Mouse (Mus musculus): Measurements from ENCODE around the gene Slc24a3. TPM values are rescaled to one million over a fixed set of nuclear protein-coding genes. Genes with fewer than 3 reads are reported as not detected.

Gene Slc24a3
- polyA plus RNA-seq, 1 experiment from 2014 or later: 2.5 TPM

GRCm38 (mm10) chr2:145515956-145516355 lies 348.4 kb downstream of the Slc24a3 start:
- no peaks in the 10 kb centered on the region for H3K9me3 ChIP-seq
- 96% methylated on average over 4 of the region's 4 CpGs for WGBS
- no peak for ATAC-seq (ENCODE audit: low FRiP score)
- no peaks in the 10 kb centered on the region for H3K4me1 ChIP-seq
- H3K27me3 ChIP-seq: no peaks in the 10 kb centered on the region
- H3K27ac ChIP-seq: no peak overlapping the region
- H3K4me2 ChIP-seq: no peak overlapping the region
- H3K4me3 ChIP-seq (replicated peaks): no peak overlapping the region
- H3K36me3 ChIP-seq (replicated peaks): no peaks in the 10 kb centered on the region
- H3K9ac ChIP-seq: no peak overlapping the region

DNA sequence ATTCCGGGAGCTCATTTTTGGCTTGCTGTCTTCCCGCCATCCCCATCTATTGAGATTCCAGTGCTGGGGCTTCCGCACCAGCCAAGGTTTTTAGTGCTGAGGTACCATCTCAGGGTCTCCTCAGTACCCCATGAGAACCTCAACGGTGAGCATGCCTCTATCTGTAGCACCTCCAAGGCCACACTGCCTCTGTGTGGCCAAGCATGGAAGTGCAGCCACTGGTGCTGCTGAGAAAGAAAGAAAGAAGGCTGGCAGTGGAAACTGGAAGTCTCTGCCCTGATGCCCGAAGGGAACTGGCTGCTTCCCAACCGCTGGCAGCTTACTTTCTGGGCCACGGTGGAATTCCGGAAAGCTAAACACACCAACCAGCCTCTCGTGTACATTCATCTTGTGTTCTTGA lies 349.8 kb downstream of the Slc24a3 start:
- Histone ChIP-seq H3K4me3 (replicated peaks) (no peak overlapping the region), H3K4me1 (no peaks in the 10 kb centered on the region), H3K4me2 (no peak overlapping the region), H3K36me3 (replicated peaks) (no peaks in the 10 kb centered on the region), H3K9me3 (no peaks in the 10 kb centered on the region), H3K27me3 (no peaks in the 10 kb centered on the region), H3K9ac (no peak overlapping the region), H3K27ac (no peak overlapping the region)
- peak; percentile 75 for ATAC-seq (ENCODE audit: low FRiP score)
- WGBS: 62% methylated on average over 9 of the region's 9 CpGs

- Histone ChIP-seq H3K4me2 (no peak overlapping the region), H3K4me1 (no peaks in the 10 kb centered on the region), H3K4me3 (replicated peaks) (no peak overlapping the region), H3K27ac (no peak overlapping the region), H3K27me3 (no peaks in the 10 kb centered on the region), H3K36me3 (replicated peaks) (no peaks in the 10 kb centered on the region), H3K9me3 (no peaks in the 10 kb centered on the region), H3K9ac (no peak overlapping the region)
- 69% methylated on average over 3 of the region's 3 CpGs for WGBS
- no peak for ATAC-seq (ENCODE audit: low FRiP score)
Measured at GRCm38 (mm10) chr2:145522017-145522416, 354.5 kb downstream of the Slc24a3 start.

DNA sequence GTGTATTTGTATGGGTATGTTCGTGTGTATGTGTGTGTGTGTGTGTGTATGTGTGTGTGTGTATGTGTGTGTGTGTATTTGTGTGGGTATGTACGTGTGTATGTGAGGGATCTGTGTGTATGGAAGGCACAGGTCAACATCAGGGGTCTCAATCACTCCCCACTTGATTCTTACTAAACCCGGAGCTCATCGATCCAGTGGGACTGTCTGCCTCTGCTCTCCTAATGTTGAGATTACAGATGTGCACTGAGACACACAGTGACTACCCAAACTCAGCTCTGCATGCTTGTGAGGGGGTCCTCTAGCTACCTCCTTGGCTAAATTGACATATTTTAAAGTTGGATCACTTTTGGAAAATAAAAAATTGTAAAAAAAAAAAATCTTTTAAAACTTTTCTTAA lies 355.8 kb downstream of the Slc24a3 start:
- Histone ChIP-seq H3K36me3 (replicated peaks) (no peaks in the 10 kb centered on the region), H3K4me2 (no peak overlapping the region), H3K27me3 (no peaks in the 10 kb centered on the region), H3K9me3 (no peaks in the 10 kb centered on the region), H3K4me3 (replicated peaks) (no peak overlapping the region), H3K4me1 (no peaks in the 10 kb centered on the region), H3K9ac (no peak overlapping the region), H3K27ac (no peak overlapping the region)
- WGBS: 82% methylated on average over 4 of the region's 4 CpGs
- ATAC-seq (ENCODE audit: low FRiP score): no peak

DNA sequence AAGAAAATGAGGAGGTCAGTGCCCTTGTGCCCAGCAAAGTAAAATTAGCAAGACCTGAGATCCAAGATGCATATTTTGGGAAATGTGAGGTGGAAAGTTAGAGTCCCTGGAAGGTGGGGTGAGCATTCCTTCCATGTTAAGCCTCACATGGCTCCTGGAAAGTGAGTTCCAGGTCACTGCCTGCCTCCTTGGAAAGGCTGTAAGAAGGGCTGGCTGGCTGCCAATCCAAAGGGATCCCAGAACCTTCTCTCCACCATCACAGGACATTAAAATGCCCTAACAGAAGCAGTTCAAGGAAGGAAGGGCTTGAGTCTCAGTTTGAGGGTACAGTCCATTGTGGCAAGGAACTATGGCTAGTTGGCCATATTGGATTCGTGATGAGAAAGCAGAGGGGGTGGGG lies 359.6 kb downstream of the Slc24a3 start:
- 90% methylated on average over 1 of the region's 1 CpGs for WGBS
- H3K9ac ChIP-seq: no peak overlapping the region
- H3K4me1 ChIP-seq: no peaks in the 10 kb centered on the region
- no peak overlapping the region for H3K4me2 ChIP-seq
- no peaks in the 10 kb centered on the region for H3K27me3 ChIP-seq
- no peak overlapping the region for H3K4me3 ChIP-seq (replicated peaks)
- no peak for ATAC-seq (ENCODE audit: low FRiP score)
- no peaks in the 10 kb centered on the region for H3K36me3 ChIP-seq (replicated peaks)
- H3K27ac ChIP-seq: no peak overlapping the region
- H3K9me3 ChIP-seq: no peaks in the 10 kb centered on the region

GRCm38 (mm10) chr2:145530941-145531353 lies 363.4 kb downstream of the Slc24a3 start:
- H3K9me3 ChIP-seq: no peaks in the 10 kb centered on the region
- H3K36me3 ChIP-seq (replicated peaks): no peaks in the 10 kb centered on the region
- H3K27me3 ChIP-seq: no peaks in the 10 kb centered on the region
- WGBS: 89% methylated on average over 4 of the region's 4 CpGs
- H3K4me1 ChIP-seq: no peaks in the 10 kb centered on the region
- no peak overlapping the region for H3K27ac ChIP-seq
- no peak overlapping the region for H3K4me3 ChIP-seq (replicated peaks)
- H3K9ac ChIP-seq: no peak overlapping the region
- ATAC-seq (ENCODE audit: low FRiP score): no peak
- no peak overlapping the region for H3K4me2 ChIP-seq

DNA sequence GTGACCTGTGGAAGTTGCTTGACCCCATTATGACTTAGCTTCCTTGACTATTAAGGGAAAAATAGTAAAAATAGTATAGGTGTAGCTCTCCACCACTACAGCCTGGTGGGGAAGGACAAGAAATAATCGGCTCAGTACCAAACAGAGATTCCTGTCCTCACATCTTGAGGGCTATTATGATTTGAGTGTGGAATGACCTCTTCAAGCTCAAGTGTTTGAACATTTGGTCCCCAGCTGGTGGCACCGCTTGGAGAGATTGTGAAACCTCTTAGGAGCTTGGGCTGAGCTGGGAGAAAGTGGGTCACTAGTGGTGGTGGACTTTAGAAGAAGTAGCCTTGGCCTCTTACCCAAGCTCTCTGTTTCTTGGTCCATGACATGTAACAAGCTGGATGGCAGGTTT lies 365.5 kb downstream of the Slc24a3 start:
- Histone ChIP-seq H3K36me3 (replicated peaks) (no peaks in the 10 kb centered on the region), H3K4me3 (replicated peaks) (no peak overlapping the region), H3K4me2 (no peak overlapping the region), H3K9ac (no peak overlapping the region), H3K27ac (no peak overlapping the region), H3K27me3 (no peaks in the 10 kb centered on the region), H3K4me1 (no peaks in the 10 kb centered on the region), H3K9me3 (no peaks in the 10 kb centered on the region)
- 86% methylated on average over 2 of the region's 2 CpGs for WGBS
- no peak for ATAC-seq (ENCODE audit: low FRiP score)

DNA sequence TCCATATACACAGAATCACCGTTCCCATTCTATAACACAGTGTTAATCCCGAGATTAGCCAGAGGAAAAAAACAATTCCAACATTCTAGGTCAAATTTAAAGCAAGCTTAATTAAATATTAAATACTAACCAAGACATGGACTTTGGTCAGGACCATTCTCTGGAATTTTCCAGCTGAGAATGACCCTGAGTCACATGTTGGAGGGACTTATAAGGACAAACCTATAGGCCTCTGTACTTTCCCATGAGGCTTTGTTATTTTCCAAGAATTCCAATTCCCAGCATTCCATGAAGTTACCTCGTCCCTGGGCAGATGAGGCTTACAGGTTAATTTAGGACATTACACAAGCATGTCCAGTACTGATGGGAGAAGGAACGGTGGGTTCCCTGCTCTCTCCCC lies 367.8 kb downstream of the Slc24a3 start:
- H3K36me3 ChIP-seq (replicated peaks): no peaks in the 10 kb centered on the region
- H3K9ac ChIP-seq: no peak overlapping the region
- no peak for ATAC-seq (ENCODE audit: low FRiP score)
- no peaks in the 10 kb centered on the region for H3K4me1 ChIP-seq
- H3K4me2 ChIP-seq: no peak overlapping the region
- 88% methylated on average over 4 of the region's 4 CpGs for WGBS
- no peaks in the 10 kb centered on the region for H3K27me3 ChIP-seq
- no peak overlapping the region for H3K27ac ChIP-seq
- H3K4me3 ChIP-seq (replicated peaks): no peak overlapping the region
- H3K9me3 ChIP-seq: no peaks in the 10 kb centered on the region

DNA sequence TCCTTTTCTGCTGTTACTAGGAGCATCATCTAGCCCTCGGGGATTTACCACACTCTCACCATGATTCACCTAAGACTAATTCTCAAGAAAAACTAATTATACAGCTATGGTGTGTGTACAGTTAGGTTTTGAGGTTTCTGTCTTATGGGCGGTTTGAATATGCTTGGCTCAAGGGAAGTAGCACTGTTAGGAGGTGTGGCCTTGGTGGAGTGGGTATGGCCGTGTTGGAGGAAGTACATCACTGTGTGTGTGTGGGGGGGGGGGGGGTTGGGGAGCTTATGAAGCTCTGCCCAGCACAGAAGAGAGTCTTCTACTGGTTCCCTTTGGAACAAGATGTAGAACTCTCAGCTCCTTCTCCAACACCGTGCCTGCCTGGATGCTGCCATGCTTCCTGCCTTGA lies 368.2 kb downstream of the Slc24a3 start:
- Histone ChIP-seq H3K9me3 (no peaks in the 10 kb centered on the region), H3K4me1 (no peaks in the 10 kb centered on the region), H3K27me3 (no peaks in the 10 kb centered on the region), H3K27ac (no peak overlapping the region), H3K4me3 (replicated peaks) (no peak overlapping the region), H3K4me2 (no peak overlapping the region), H3K9ac (no peak overlapping the region), H3K36me3 (replicated peaks) (no peaks in the 10 kb centered on the region)
- 80% methylated on average over 4 of the region's 4 CpGs for WGBS
- ATAC-seq (ENCODE audit: low FRiP score): no peak

DNA sequence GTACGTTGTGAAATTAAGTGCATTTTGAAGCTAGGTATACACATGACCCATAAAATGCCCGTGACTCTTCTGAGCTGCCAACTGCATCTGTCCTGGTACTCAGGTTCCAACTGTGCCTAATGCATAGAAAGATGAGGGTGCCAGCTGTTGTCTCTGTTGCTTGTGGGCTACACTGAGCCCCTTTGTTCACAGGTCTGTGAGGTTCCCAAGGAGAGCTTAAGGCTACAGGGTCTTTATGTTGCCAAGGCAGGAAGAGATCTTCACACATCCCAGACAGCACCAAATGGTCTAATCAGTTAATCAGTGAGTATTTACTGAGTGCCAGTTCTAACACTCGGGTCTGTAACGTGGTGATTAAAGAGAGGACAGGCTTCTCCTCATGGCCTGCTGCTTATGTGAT lies 369.4 kb downstream of the Slc24a3 start:
- no peak for ATAC-seq (ENCODE audit: low FRiP score)
- no peak overlapping the region for H3K27ac ChIP-seq
- WGBS: 74% methylated on average over 4 of the region's 4 CpGs

DNA sequence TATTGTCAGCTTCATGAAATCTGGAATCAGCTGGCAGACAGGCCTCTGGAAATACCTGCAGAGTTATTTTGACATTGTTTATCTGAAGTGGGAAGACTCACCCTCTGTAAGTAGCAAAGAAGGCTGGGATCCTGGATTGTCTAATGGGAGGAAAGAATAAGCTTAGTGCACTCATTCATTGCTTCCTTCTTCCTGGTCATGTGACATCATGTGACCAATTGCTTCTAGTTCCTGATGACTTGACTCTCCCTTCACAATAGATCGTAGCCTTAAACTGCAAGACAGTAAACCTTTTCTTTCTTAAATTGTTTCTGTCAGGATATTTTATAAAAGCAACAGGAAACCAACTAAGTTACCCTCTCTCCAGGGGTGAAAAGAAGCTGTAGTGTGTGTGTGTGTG lies 374.1 kb downstream of the Slc24a3 start:
- WGBS: 70% methylated on average over 1 of the region's 1 CpGs
- Histone ChIP-seq H3K27me3 (no peaks in the 10 kb centered on the region), H3K4me1 (no peaks in the 10 kb centered on the region), H3K36me3 (replicated peaks) (no peaks in the 10 kb centered on the region), H3K9me3 (no peaks in the 10 kb centered on the region), H3K4me2 (no peak overlapping the region), H3K4me3 (replicated peaks) (no peak overlapping the region), H3K9ac (no peak overlapping the region), H3K27ac (no peak overlapping the region)
- ATAC-seq (ENCODE audit: low FRiP score): no peak

More for the DNA sequence above, 369.4 kb downstream of the Slc24a3 start:
- H3K4me1 ChIP-seq: no peaks in the 10 kb centered on the region
- H3K4me2 ChIP-seq: no peak overlapping the region
- H3K36me3 ChIP-seq (replicated peaks): no peaks in the 10 kb centered on the region
- no peak overlapping the region for H3K9ac ChIP-seq
- no peak overlapping the region for H3K4me3 ChIP-seq (replicated peaks)
- H3K27me3 ChIP-seq: no peaks in the 10 kb centered on the region
- H3K9me3 ChIP-seq: no peaks in the 10 kb centered on the region

- WGBS: 77% methylated on average over 3 of the region's 3 CpGs
- no peak overlapping the region for H3K4me2 ChIP-seq
- no peak for ATAC-seq (ENCODE audit: low FRiP score)
- H3K27me3 ChIP-seq: no peaks in the 10 kb centered on the region
- no peaks in the 10 kb centered on the region for H3K9me3 ChIP-seq
- H3K27ac ChIP-seq: no peak overlapping the region
- no peak overlapping the region for H3K9ac ChIP-seq
- H3K4me1 ChIP-seq: no peaks in the 10 kb centered on the region
- no peak overlapping the region for H3K4me3 ChIP-seq (replicated peaks)
- H3K36me3 ChIP-seq (replicated peaks): no peaks in the 10 kb centered on the region
Measured at GRCm38 (mm10) chr2:145546071-145546470, 378.5 kb downstream of the Slc24a3 start.

DNA sequence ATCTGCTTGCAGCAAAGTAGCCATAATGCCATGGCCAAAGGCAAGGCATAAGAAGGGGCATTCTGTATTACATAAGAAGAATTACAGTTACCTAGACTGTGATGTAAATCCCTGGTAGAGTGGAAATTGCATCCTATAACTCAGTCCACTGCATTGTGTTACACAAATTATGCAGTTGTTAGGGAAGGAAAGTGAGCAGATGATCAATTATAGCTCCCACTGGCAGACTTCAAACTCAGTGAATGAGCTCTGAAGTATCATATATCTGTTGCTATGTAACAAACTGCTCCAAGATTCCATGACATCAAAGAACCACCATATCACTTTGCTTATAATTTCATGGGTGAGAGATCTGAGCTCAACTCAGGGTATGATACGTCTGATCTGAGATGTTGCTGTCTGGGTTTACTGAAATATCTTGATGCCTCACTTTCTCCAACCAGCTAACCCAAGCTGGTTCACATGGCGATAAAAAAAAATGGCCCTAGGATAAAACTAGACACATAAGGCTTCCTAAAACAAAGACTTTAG lies 387.2 kb downstream of the Slc24a3 start:
- H3K9me3 ChIP-seq: no peaks in the 10 kb centered on the region
- no peaks in the 10 kb centered on the region for H3K36me3 ChIP-seq (replicated peaks)
- no peak overlapping the region for H3K9ac ChIP-seq
- no peaks in the 10 kb centered on the region for H3K27me3 ChIP-seq
- 90% methylated on average over 2 of the region's 2 CpGs for WGBS
- no peak overlapping the region for H3K27ac ChIP-seq
- H3K4me2 ChIP-seq: no peak overlapping the region
- H3K4me3 ChIP-seq (replicated peaks): no peak overlapping the region
- no peak for ATAC-seq (ENCODE audit: low FRiP score)
- H3K4me1 ChIP-seq: no peaks in the 10 kb centered on the region

Measured in forebrain, embryonic 12.5 days (tissue).